Mouse (Mus musculus) monocyte, adult 5-6 weeks (primary cell): ENCODE results near the gene Kcnh1. TPM values are rescaled to one million over a fixed set of nuclear protein-coding genes. Genes with fewer than 3 reads are reported as not detected.

Experiments used
- ATAC-seq: fragments of 153-309, 156-312 bp; replicated peaks from 2 replicates; pipeline ENCODE4 v1.8.0; 2017; ENCODE audit warnings: mild to moderate bottlenecking; ENCODE audit not compliant: low TSS enrichment, insufficient number of reproducible peaks, severe bottlenecking, poor library complexity, low FRiP score
- total RNA-seq: library from RNA; stranded (forward); fragments of 200-1000, 200-491, 200-594 nt; gene quantifications from 3 replicates; pipeline ENCODE4 v1.2.3, GENCODE M21; 2017

The Kcnh1 gene
- total RNA-seq, 1 experiment from 2014 or later = not detected

- no peak for ATAC-seq
Measured at GRCm38 (mm10) chr1:192259146-192259545, 68.6 kb downstream of the Kcnh1 start.

DNA sequence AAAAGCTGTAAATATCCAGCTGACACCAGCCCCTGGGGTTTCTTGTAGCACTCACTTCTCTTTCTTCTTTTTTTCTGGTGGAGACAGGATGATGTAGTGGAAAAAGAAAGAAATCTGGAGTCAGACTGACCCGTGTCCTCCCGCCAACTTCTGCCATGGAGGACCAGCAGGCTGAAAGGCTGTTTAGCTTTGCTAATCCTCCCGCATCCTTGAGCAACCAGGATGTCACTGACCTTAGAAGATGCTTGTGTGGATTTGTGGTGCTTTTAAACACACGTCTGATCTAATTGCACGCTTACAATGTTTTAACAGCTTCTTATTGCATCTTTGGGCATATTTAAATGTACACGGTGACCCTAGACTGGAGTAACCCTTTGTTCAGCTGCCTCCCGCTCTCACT is 69.0 kb downstream of the Kcnh1 start:
- ATAC-seq = no peak

DNA sequence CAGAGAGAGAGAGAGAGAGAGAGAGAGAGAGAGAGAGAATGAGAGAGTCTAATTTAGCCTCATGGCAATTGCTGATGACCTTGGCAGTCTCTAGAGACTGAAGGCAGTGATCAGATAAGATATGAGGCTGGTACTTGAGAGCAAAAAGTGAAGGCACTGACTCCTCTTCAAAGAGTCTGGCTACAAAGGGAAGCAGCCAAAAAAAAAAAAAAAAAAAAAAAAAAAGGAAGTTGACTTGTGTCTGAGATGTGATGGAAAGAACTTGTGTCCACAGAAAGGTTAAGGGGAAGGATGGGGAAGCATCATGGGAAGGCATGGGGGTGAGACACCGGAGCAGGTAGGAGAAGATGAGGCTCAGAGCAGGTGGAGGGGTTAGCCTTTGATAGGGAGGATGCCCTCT is 75.1 kb downstream of the Kcnh1 start:
- no peak for ATAC-seq

DNA sequence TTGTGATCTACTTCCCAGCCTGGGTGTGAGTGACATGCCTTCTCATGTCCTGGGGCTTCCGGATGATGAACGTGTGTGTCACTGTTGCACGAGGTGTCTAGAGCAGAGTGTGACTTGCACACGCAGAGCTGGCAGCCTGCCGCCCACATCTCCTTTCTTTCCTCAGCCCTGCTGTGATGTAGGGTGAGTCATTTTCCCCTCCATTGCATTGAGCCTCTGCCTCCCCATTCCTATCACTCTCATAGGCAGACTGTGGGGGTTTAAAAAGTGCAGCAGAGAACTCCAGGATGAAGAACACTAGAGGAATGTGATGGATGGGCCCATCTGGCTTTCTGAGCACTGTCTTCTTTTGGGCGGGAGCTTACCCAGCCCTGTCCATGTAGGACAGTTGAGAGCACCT is 76.4 kb downstream of the Kcnh1 start:
- ATAC-seq = no peak

GRCm38 (mm10) chr1:192268878-192269277 is 78.3 kb downstream of the Kcnh1 start:
- no peak for ATAC-seq

DNA sequence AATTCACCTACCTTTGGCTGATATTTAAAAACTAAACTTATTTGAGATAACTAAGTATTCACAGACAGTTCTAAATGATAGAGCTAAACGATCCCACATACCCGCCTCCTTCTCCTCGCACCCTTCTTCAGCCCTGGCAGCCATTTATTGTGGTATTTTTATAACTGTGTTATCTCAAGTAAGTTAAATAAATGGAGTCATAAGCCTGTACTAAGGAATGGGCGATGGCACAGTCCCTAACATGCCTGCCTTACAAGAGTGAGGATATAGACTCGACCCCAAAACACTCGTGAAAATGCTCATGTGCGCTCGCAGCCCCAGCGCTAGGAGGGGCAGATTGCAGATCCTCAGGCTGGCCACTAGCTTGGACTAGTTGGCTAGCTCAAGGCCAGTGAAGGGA is 79.3 kb downstream of the Kcnh1 start:
- no peak for ATAC-seq

DNA sequence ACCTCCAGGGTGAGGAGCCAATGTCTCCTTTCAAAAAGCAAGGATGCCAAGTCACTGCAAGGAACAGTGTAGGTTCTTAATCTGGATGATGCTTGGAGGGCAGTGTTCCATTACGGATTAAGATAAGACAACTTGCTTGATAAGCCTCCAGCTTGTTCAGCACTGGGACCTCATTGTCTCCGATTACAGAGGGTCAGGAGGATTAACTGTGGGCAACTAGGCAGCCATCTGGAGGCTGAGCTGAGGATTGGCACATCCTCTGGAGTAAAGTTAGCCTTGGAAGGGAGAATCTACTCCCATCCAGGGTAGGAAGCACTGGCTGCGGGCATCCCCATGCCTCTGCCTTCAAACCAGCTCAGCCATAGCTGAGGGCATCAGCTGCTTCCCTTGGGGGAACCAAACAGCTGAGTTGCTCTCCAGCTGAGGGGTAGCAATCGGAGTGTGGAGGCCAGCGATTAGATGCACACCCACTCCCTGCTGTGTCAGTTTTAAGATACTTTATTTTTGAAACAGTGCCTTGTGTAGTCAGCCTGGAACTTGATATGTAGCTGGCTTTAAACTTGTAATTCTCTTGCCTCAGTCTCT is 87.3 kb downstream of the Kcnh1 start:
- ATAC-seq = no peak

GRCm38 (mm10) chr1:192284340-192284739 is 93.8 kb downstream of the Kcnh1 start:
- no peak for ATAC-seq

GRCm38 (mm10) chr1:192284950-192285349 is 94.4 kb downstream of the Kcnh1 start:
- no peak for ATAC-seq

DNA sequence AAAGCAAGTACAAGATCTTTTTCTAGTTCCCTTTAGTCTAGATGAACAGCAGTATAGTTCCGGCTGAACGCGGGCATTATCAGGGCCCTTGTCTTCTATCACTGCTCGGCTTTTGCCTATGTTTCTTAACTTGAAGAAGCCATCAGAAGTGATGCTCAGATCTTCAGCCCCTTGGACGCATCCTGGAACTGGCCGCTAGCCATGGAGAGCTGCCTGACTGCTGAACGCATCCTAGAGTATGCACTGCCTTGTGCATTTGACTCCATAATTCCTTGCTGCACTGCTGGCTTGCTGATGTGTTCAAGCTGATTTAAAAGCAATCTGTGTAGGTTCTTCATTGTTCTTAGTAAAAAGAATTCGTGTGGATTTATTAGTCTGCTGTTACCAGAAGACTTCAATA is 97.9 kb downstream of the Kcnh1 start:
- no peak for ATAC-seq

DNA sequence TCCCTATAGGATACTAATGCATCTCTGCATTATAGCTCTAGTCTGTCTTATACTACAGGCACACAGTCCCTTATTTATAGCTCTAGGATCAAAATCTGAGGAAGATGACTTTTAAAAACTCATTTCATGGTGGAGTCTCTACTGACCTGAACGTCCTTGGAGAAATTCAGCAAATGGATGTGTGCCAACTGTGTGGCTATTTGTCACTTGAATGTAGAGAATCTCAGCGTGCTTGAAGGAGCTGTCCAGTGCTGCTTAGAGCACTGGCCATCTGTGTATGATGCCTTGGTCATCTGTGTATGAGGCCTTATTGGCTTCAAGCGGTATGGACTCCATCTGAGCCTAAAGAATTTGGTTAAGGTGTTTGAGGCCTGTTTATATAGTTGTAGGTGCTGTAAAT is 100.7 kb downstream of the Kcnh1 start:
- no peak for ATAC-seq

GRCm38 (mm10) chr1:192293391-192293790 is 102.8 kb downstream of the Kcnh1 start:
- no peak for ATAC-seq

- no peak for ATAC-seq
Measured at GRCm38 (mm10) chr1:192293921-192294320, 103.3 kb downstream of the Kcnh1 start.

DNA sequence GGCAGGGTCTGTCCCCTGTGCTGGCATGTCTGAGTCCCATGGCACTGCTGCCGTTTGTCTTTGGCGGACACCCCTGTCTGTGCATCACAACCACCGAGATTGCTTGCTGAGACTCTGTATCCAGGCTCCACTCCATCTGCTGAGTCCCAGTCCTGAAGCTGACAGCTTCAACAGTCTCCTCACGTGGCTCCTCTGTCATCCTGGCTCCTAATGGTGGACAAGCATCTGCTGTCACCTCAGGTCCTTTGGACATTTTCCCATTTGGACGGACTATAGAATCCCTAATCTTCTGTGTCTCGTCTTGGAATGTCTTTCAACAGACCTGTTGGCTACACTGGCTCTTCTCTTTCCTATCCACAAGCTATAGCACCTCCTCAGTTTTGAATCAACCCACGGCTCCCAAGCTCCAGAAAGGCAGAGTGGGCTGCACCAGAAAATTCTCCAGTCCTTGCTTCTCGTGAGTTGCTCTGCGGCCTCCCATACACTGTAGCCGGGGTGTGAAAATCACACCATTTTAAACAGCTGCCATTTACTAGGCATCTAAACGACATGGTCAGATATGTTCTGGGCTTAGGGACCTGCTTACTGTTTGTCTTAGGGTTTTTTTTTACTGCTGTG is 104.8 kb downstream of the Kcnh1 start:
- ATAC-seq = no peak

DNA sequence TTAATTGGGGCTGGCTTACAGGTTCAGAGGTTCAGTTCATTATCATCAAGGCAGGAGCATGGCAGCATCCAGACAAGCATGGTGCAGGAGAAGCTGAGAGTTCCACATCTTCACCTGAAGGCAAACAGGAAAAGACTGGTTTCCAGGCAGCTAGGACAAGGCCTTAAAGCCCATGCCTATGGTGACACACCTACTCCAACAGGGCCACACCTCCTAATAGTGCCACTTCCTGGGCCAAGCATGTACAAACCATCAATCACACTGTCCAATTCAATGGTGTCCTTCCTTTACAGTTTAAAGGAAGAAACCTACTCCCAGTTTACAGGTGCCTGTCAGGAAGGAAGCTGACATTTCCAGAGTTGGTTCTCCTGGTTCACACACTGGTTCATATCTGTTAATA is 105.3 kb downstream of the Kcnh1 start:
- ATAC-seq = no peak

DNA sequence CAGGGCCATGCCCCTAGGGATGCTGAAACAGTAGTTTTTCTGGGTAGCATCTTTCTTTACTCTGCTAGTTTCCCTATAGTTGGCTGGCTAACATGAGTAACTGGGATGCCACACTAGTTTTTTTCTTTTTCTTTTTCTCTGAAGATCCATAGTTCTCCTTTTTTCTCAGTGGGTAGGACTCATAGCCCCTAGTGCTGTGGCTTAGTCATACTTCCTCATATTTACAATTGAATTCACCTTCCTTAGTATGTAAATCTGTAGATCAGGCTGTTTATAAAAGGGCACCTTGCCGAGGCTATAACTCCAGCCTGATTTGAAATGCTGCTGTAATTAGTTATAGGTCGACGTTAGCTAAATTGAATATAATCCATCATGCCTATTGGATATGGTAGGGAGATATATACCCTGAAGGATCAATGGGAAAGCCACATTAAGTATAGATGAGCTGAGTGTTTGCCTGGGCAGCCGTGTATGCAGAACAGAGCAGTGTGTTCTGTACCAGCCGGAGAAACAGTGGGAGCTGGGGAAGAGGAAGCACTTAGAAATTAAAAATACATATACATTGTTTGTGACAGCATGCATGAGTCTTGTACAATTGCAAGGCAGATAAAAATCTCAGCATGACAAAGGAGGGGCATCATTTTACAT is 107.0 kb downstream of the Kcnh1 start:
- ATAC-seq = no peak

DNA sequence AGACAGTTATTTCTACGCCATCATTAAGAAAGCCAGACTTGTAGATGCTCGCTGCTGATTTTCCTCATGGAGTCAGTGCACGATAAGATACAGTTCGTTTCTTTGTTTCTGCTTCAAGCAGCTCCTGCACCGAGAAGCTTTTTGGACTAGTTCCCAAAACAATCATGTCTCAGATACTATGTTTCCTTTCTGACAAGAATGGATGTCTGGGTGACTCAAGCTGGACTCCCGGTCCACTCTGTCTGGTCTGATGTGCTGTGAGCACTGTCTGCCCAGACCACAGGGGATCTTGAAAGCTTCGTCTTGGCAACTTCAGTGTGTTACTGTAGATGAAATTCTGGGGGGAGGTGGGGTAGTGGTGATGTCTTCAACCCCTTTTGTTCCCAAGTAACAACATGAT is 109.8 kb downstream of the Kcnh1 start:
- ATAC-seq = no peak

DNA sequence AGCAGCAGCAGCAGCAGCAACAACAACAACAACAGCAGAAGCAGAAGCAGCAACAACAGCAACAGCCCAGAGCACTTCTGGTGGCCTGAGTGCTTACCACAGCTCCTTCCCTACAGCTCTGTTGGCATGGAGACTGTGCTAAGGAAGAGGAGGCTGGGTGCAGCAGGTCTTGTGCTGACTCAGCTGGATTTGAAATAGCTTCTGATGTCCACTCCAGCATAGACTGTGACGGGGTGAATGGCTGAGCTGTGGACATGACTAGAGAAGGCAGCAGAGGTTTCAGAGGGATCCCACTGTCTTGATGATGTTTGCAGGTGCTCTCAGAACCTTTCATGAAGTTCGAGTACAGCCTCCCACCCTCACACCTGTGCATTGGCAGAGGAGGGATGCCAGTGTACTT is 113.0 kb downstream of the Kcnh1 start:
- no peak for ATAC-seq

- no peak for ATAC-seq
Measured at GRCm38 (mm10) chr1:192305155-192305554, 114.6 kb downstream of the Kcnh1 start.

DNA sequence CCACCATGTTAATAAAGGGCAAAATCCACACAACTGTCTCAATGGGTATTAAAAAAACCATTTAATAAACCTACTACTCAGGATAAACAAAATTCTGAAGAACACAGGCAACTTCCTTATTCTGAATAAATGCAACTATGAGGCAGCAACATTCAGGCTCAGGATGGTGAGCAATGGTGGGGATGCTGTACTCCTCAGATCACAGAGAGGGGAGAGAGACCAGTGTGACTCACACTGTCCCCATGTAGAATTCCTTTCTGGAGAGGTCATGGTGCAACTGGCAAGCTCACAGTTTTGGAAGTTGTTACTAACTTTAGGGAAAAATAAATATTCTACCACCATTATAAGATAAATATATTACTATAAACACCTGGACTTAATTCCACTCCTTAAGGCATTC is 116.5 kb downstream of the Kcnh1 start:
- no peak for ATAC-seq
